Comparison of ENCODE assay signal across 9 mouse cellular contexts in genomic region chr6:64729231-64730011, GRCm38 (mm10). TPM values are rescaled to one million over a fixed set of nuclear protein-coding genes. Genes with fewer than 3 reads are reported as not detected.
DNase-seq lines count a peak whose midpoint lies in the region; ATAC-seq and TF ChIP-seq lines count a peak whose summit lies in the region.
"Had no signal": no experiment of that assay in that cellular context is flagged by ENCODE, and none has a peak within 500 bp of the region (broad histone marks: within the 10 kb centered on the region; RNA-seq: fewer than 3 reads in every experiment).

No protein-coding gene starts in this region.

- under 1% methylated on average over 50 of the region's 53 CpGs for WGBS in hindbrain, embryonic 12.5 days
- under 1% methylated on average over 53 of the region's 53 CpGs for WGBS in liver, embryonic 12.5 days (ENCODE audit: insufficient replicate concordance)

- TF ChIP-seq POLR2A in ES-Bruce4 (IDR thresholded peaks at IDR 0.05; ENCODE audit: insufficient read depth, low read length), result no peak

- no peaks in the 10 kb centered on the region for H3K4me1 ChIP-seq in ES-Bruce4 (ENCODE audit: control insufficient read depth, insufficient read depth, low read length)
- peaks cover 33% of the 10 kb centered on the region for H3K4me1 ChIP-seq in hindbrain, embryonic 12.5 days
- peaks cover 6% of the 10 kb centered on the region; the same call in 1 of the 2 replicates for H3K4me1 ChIP-seq in liver, embryonic 12.5 days

- intact Hi-C loops in gastrocnemius, postnatal 36 days (cut with DNase I), result no loop called here

- ATAC-seq in hindbrain, embryonic 12.5 days (ENCODE audit: low FRiP score), result peak; percentile 71
- 0 out of 2 replicates have a peak, but pooled peaks have one; percentile 18 for ATAC-seq in liver, embryonic 12.5 days

- DNase-seq in gastrocnemius, postnatal 10 days, result peak; percentile 13
- no peak for DNase-seq in gastrocnemius, postnatal 36 days
- DNase-seq in embryo, embryonic 9.5 days (ENCODE audit: extremely low spot score), result peak; percentile 66
- peak; percentile 56 for DNase-seq in retina, embryonic 14.5 days (ENCODE audit: low spot score)
- no peak for DNase-seq in layer of hippocampus, adult 9-11 months

- no peak overlapping the region for H3K9ac ChIP-seq in ES-Bruce4 (ENCODE audit: low read depth, poor library complexity, severe bottlenecking)
- H3K9ac ChIP-seq in hindbrain, embryonic 12.5 days, result peak overlapping the region; percentile 38
- H3K9ac ChIP-seq in liver, embryonic 12.5 days, result no peak overlapping the region

- no peak overlapping the region for H3K27ac ChIP-seq in ES-Bruce4 (ENCODE audit: insufficient read depth, low read length)
- 0 out of 2 replicates have a peak overlapping the region, but pooled peaks have one; percentile 36 for H3K27ac ChIP-seq in hindbrain, embryonic 12.5 days
- H3K27ac ChIP-seq in liver, embryonic 12.5 days, result no peak overlapping the region

- H3K4me2 ChIP-seq in hindbrain, embryonic 12.5 days (replicated peaks), result peak overlapping the region; percentile 76
- H3K4me2 ChIP-seq in liver, embryonic 12.5 days, result peak overlapping the region; percentile 56

- TF ChIP-seq EP300 in ES-Bruce4 (IDR thresholded peaks at IDR 0.05; ENCODE audit: insufficient read depth, low read depth, low read length), result no peak

- TF ChIP-seq CTCF in ES-Bruce4 (IDR thresholded peaks at IDR 0.05; ENCODE audit: low read depth, low read length), result no peak

- no peaks in the 10 kb centered on the region for H3K9me3 ChIP-seq in ES-Bruce4 (replicated peaks; ENCODE audit: control insufficient read depth, insufficient read depth, low read length, poor library complexity, severe bottlenecking)
- H3K9me3 ChIP-seq in hindbrain, embryonic 12.5 days (replicated peaks), result no peaks in the 10 kb centered on the region
- H3K9me3 ChIP-seq in liver, embryonic 12.5 days (replicated peaks), result no peaks in the 10 kb centered on the region

- H3K27me3 ChIP-seq in ES-Bruce4 (ENCODE audit: control insufficient read depth, insufficient read depth, low read length, poor library complexity, severe bottlenecking), result peaks cover 17% of the 10 kb centered on the region
- peaks cover 68% of the 10 kb centered on the region for H3K27me3 ChIP-seq in hindbrain, embryonic 12.5 days
- H3K27me3 ChIP-seq in liver, embryonic 12.5 days (replicated peaks), result peaks cover 73% of the 10 kb centered on the region
- H3K27me3 ChIP-seq: CH12.LX had no signal

- H3K36me3 ChIP-seq in ES-Bruce4 (ENCODE audit: control insufficient read depth, insufficient read depth, low read length, poor library complexity, severe bottlenecking), result no peaks in the 10 kb centered on the region
- no peaks in the 10 kb centered on the region for H3K36me3 ChIP-seq in hindbrain, embryonic 12.5 days
- H3K36me3 ChIP-seq in liver, embryonic 12.5 days, result no peaks in the 10 kb centered on the region

- H3K4me3 ChIP-seq in ES-Bruce4 (ENCODE audit: low read depth, low read length), result peak overlapping the region; percentile 52
- peak overlapping the region; percentile 43 for H3K4me3 ChIP-seq in hindbrain, embryonic 12.5 days
- H3K4me3 ChIP-seq in liver, embryonic 12.5 days, result peak overlapping the region; percentile 15

RNA-seq across cellular contexts. Expression of gene Atoh1, which starts 0.5 kb away (rescaled TPM):
- not detected for total RNA-seq in gastrocnemius, postnatal 10 days (2021)
- total RNA-seq in gastrocnemius, postnatal 36 days (2021), result not detected
- polyA plus RNA-seq in ES-Bruce4 (2011; ENCODE audit: insufficient read depth, insufficient read length, low read depth, missing spikeins), result not detected in 2 replicates
- polyA plus RNA-seq in hindbrain, embryonic 12.5 days (2016; fragmentation: Nextera tagmentation; extraction: Ambion mirVana), result 17.7 and 18.3 TPM in 2 replicates
- polyA plus RNA-seq in liver, embryonic 12.5 days (2016; fragmentation: Nextera tagmentation; extraction: Ambion mirVana), result not detected in 2 replicates
- total RNA-seq: CH12.LX had no signal

Comparison
In these comparisons a context has a peak if more than half of its experiments do, and no peak if none do; other contexts are left out.
1. DNase-seq: peak in gastrocnemius, postnatal 10 days (single experiment), embryo, embryonic 9.5 days (single experiment) and retina, embryonic 14.5 days (single experiment); none in gastrocnemius, postnatal 36 days (0 of 2) and layer of hippocampus, adult 9-11 months (single experiment).
2. RNA of gene Atoh1, which starts 0.5 kb away (polyA plus RNA-seq): 17.7 to 18.3 TPM in hindbrain, embryonic 12.5 days; not detected in ES-Bruce4 and not detected in liver, embryonic 12.5 days; every median in the first group is over 10 times any median in the second.
3. Peak in every context shown above with its lines, with median percentiles within 50 percentile points of each other: H3K4me3 ChIP-seq.